Mouse (Mus musculus): Measurements from ENCODE around the gene Snurf.
A peak's percentile ranks its signal among the peaks of the same experiment; 100 is the strongest.

Snurf gene

DNA sequence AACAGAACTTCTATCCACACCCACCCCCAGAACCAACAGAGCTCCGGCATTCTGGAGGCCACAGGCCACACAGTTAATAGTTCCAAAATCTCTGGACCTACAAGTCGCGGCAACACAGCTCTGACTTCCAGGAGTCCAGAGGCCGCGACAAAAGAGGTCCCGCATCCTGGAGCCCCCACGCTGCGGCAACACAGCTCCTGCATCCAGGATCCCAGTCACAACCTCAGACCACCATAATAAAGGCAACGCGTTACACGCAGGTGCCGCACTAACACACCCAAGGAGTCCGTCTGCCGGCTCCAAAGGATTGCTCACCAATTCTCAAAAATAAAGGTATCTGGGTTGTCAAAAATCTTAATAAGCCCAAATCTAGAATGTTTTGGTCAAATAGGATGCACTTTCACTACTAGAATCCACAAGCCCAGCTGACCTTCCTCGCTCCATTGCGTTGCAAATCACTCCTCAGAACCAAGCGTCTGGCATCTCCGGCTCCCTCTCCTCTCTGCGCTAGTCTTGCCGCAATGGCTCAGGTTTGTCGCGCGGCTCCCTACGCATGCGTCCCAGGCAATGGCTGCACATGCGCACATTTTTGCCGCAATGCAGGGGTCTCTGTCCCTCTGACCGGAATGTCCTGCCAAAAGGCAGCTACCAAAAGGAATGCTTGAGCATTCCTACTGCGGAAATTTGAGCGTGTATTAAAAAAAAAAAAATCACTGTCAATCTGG, at the start of gene Snurf, which contains the start of gene Gm38393:
Snurf (minus strand) TSS at position 444 of the 725 bp plus-strand sequence.
Gm38393 (minus strand) TSS at position 459 of the 725 bp plus-strand sequence.
- DNase-seq (ENCODE audit: extremely low spot score, low spot score): peak; percentile 54

- DNase-seq (ENCODE audit: extremely low spot score, low spot score): no peak
Observed at GRCm38 (mm10) chr7:60047481-60048201, 42.8 kb upstream of the Snurf start.

GRCm38 (mm10) chr7:60013186-60013585, 8.3 kb upstream of the Snurf start:
- DNase-seq (ENCODE audit: extremely low spot score, low spot score): no peak

DNA sequence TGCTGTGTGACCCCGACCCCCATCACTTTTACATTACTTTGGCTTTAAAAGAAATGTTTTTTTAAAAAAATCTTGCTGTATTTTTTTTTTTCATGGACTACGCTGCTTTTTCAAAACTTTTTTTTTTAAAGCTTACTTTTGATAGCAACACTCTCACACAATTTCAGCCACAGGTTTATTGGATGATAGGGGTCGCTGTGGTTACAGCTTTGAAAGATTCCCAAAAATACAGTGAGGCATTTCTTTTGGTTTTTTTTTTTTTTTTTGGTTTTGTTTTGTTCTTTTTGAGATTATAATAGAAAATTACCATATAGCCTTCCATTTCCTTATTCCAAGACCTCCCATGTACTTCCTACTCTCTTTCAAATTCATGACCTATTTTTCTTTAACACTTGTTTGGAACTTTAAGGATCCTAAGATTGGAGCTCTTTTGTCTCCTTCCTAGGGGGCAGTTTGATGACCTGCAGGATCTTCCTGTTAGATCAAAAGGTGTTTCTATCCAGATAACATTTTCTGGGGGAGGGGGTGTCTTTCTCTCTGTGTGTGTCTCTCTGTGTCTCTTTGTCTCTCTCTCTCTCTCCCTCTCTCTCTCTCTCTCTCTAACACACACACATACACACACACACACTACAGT, 3.0 kb upstream of the Snurf start:
- no peak for DNase-seq (ENCODE audit: extremely low spot score, low spot score)

GRCm38 (mm10) chr7:60006262-60006661, 1.4 kb upstream of the Snurf start:
- DNase-seq (ENCODE audit: extremely low spot score, low spot score): no peak

GRCm38 (mm10) chr7:60003921-60004605, 786 bp downstream of the Snurf start:
- DNase-seq (ENCODE audit: extremely low spot score, low spot score): peak; percentile 66

DNA sequence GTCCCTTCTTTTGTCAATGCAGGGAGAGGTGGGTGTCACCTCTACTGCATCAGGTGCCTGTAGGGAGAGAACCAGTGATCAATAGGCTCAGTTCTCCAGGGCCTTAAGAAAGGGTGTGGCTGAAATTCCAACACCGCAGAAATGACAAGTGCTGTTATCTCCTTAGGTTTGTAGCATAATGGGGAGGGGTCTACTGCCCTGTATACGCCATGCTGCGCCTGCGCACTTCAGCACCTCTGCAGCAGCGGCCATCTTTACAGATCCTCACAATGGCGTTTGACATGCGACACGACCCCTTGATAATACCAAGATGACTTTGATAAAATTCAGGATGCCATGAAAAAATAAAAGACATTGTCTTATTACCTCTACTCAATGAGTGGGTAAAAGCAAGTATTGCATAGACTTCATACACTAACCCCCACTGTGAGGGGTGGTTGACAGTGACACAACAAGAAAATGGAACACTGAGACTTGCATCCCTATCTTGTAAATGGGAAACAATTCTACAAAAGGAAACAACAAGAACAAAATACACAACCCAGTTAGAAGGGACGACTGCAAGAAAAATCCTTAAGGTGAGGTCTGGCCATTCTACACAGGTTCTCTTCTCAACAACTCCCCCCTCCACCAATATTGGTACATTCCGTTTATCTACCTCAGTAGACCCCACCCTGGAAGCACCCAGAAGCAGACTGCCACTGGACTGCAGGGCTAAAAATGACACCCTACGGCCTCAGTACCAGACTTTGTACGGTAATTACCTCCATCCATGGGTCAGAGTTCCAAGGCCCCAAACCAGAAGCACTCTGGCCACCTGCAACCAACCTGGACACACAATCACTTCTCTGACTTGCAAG, 1.6 kb downstream of the Snurf start:
- DNase-seq (ENCODE audit: extremely low spot score, low spot score): peak; percentile 13

- no peak for DNase-seq (ENCODE audit: extremely low spot score, low spot score)
Observed at GRCm38 (mm10) chr7:59978646-59979045, 26.2 kb downstream of the Snurf start.

Data from neural tube, embryonic 10.5 days (tissue).